ENCODE assay signal across 23 mouse cellular contexts in genomic region chr10:71421531-71421930, GRCm38 (mm10).
DNase-seq lines count a peak whose midpoint lies in the region; ATAC-seq and TF ChIP-seq lines count a peak whose summit lies in the region.
"Had no signal": no experiment of that assay in that cellular context is flagged by ENCODE, and none has a peak within 500 bp of the region (broad histone marks: within the 10 kb centered on the region; RNA-seq: fewer than 3 reads in every experiment).

No protein-coding gene starts in this region.

- no peaks in the 10 kb centered on the region for H3K9me3 ChIP-seq in forebrain, postnatal 0 days (ENCODE audit: low read length)
- no peaks in the 10 kb centered on the region for H3K9me3 ChIP-seq in forebrain, embryonic 14.5 days (replicated peaks; ENCODE audit: control insufficient read depth, low read length)
- no peaks in the 10 kb centered on the region for H3K9me3 ChIP-seq in hindbrain, embryonic 11.5 days (ENCODE audit: control insufficient read depth, low read length)
- H3K9me3 ChIP-seq: embryonic facial prominence, embryonic 13.5 days; heart, embryonic 10.5 days; heart, embryonic 15.5 days; intestine, embryonic 15.5 days had no signal

- ATAC-seq in forebrain, postnatal 0 days: no peak
- ATAC-seq in forebrain, embryonic 14.5 days: no peak
- no peak for ATAC-seq in hindbrain, embryonic 11.5 days (ENCODE audit: low FRiP score)
- ATAC-seq: forebrain, embryonic 16.5 days; intestine, embryonic 15.5 days; Patski had no signal

- H3K4me1 ChIP-seq in forebrain, postnatal 0 days (ENCODE audit: insufficient read depth): no peaks in the 10 kb centered on the region
- peaks cover 2% of the 10 kb centered on the region; the same call in 1 of the 2 replicates for H3K4me1 ChIP-seq in forebrain, embryonic 14.5 days (ENCODE audit: control insufficient read depth, insufficient read depth, low read length)
- H3K4me1 ChIP-seq in hindbrain, embryonic 11.5 days (replicated peaks; ENCODE audit: control insufficient read depth, insufficient read depth, low read length): no peaks in the 10 kb centered on the region
- H3K4me1 ChIP-seq: embryonic facial prominence, embryonic 13.5 days; heart, embryonic 10.5 days; heart, embryonic 15.5 days; intestine, embryonic 15.5 days had no signal

- no peak overlapping the region for H3K4me3 ChIP-seq in forebrain, postnatal 0 days (ENCODE audit: low read depth, low read length)
- H3K4me3 ChIP-seq in forebrain, embryonic 14.5 days (ENCODE audit: low read depth, low read length): no peak overlapping the region
- H3K4me3 ChIP-seq in layer of hippocampus, adult 2 months: no peak overlapping the region
- no peak overlapping the region for H3K4me3 ChIP-seq in hindbrain, embryonic 11.5 days (ENCODE audit: low read depth, low read length)
- H3K4me3 ChIP-seq: embryonic facial prominence, embryonic 13.5 days; gastrocnemius, adult 2 months; heart, embryonic 10.5 days; heart, embryonic 15.5 days; intestine, embryonic 15.5 days had no signal

- 0 out of 2 replicates have a peak, but pooled peaks have one; percentile 11 for TF ChIP-seq CTCF in forebrain, postnatal 0 days (IDR thresholded peaks at IDR 0.05; ENCODE audit: low read depth)
- peak; percentile 25; the same call in 1 of the 2 replicates for TF ChIP-seq CTCF in layer of hippocampus, adult 2 months (conservative IDR thresholded peaks at IDR 0.05)

- no peak for DNase-seq in forebrain, postnatal 0 days
- DNase-seq in forebrain, embryonic 14.5 days (ENCODE audit: low spot score): no peak
- no peak for DNase-seq in layer of hippocampus, adult 2 months (ENCODE audit: low spot score in 2 of 2)
- no peak for DNase-seq in layer of hippocampus, adult 8-10 months (ENCODE audit: low spot score in 2 of 2)
- DNase-seq in ES-CJ7 (ENCODE audit: low read depth, low spot score): peak; percentile 61
- DNase-seq in hindbrain, embryonic 11.5 days (ENCODE audit: low spot score): no peak
- no peak for DNase-seq in adrenal gland, postnatal 36 days
- DNase-seq: adrenal gland, adult 8-10 months; cerebellum, adult 11 months; cerebellum, adult 9-10 months; cerebellum, postnatal 36 days; gastrocnemius, adult 2 months; gastrocnemius, postnatal 36 days; heart, adult 18-20 months; heart, postnatal 14 days; kidney, adult 18-20 months had no signal

- no peaks in the 10 kb centered on the region for H3K27me3 ChIP-seq in forebrain, postnatal 0 days (ENCODE audit: insufficient read depth, low read length)
- no peaks in the 10 kb centered on the region for H3K27me3 ChIP-seq in forebrain, embryonic 14.5 days (replicated peaks; ENCODE audit: control insufficient read depth, insufficient read depth, low read length)
- no peaks in the 10 kb centered on the region for H3K27me3 ChIP-seq in hindbrain, embryonic 11.5 days (ENCODE audit: control insufficient read depth, insufficient read depth, low read length)
- H3K27me3 ChIP-seq: embryonic facial prominence, embryonic 13.5 days; heart, embryonic 15.5 days; intestine, embryonic 15.5 days had no signal

- H3K4me2 ChIP-seq in forebrain, postnatal 0 days (ENCODE audit: low read depth): no peak overlapping the region
- H3K4me2 ChIP-seq in forebrain, embryonic 14.5 days (ENCODE audit: low read length): no peak overlapping the region
- H3K4me2 ChIP-seq in hindbrain, embryonic 11.5 days (replicated peaks; ENCODE audit: low read depth, low read length): no peak overlapping the region
- H3K4me2 ChIP-seq: embryonic facial prominence, embryonic 13.5 days; heart, embryonic 15.5 days; hindbrain, embryonic 14.5 days; intestine, embryonic 15.5 days had no signal

- H3K27ac ChIP-seq in forebrain, postnatal 0 days (ENCODE audit: low read depth, low read length): no peak overlapping the region
- H3K27ac ChIP-seq in forebrain, embryonic 14.5 days (ENCODE audit: low read depth, low read length): no peak overlapping the region
- H3K27ac ChIP-seq in layer of hippocampus, adult 2 months: no peak overlapping the region
- H3K27ac ChIP-seq in hindbrain, embryonic 11.5 days (ENCODE audit: low read depth, low read length): no peak overlapping the region
- H3K27ac ChIP-seq: embryonic facial prominence, embryonic 13.5 days; gastrocnemius, adult 2 months; heart, embryonic 10.5 days; heart, embryonic 15.5 days; hindbrain, embryonic 14.5 days; intestine, embryonic 15.5 days had no signal

- 65% methylated on average over 5 of the region's 5 CpGs for WGBS in forebrain, postnatal 0 days
- WGBS in forebrain, embryonic 14.5 days: 65% methylated on average over 5 of the region's 5 CpGs
- WGBS in hindbrain, embryonic 11.5 days: 64% methylated on average over 5 of the region's 5 CpGs

- H3K36me3 ChIP-seq in forebrain, postnatal 0 days (ENCODE audit: insufficient read depth): no peaks in the 10 kb centered on the region
- H3K36me3 ChIP-seq in forebrain, embryonic 14.5 days (ENCODE audit: control insufficient read depth, insufficient read depth, low read length): no peaks in the 10 kb centered on the region
- H3K36me3 ChIP-seq in hindbrain, embryonic 11.5 days (ENCODE audit: control insufficient read depth, insufficient read depth, low read length): no peaks in the 10 kb centered on the region
- H3K36me3 ChIP-seq: embryonic facial prominence, embryonic 13.5 days; heart, embryonic 10.5 days; heart, embryonic 15.5 days; intestine, embryonic 15.5 days had no signal

- no peak overlapping the region for H3K9ac ChIP-seq in forebrain, postnatal 0 days
- H3K9ac ChIP-seq in forebrain, embryonic 14.5 days (ENCODE audit: low read length): no peak overlapping the region
- no peak overlapping the region for H3K9ac ChIP-seq in hindbrain, embryonic 11.5 days (ENCODE audit: low read depth, low read length)
- H3K9ac ChIP-seq: embryonic facial prominence, embryonic 13.5 days; heart, embryonic 15.5 days; hindbrain, embryonic 14.5 days; intestine, embryonic 15.5 days had no signal
